Mouse (Mus musculus) regulatory T cell (primary cell): ENCODE results near the gene B4galt1.

Experiments used
- in situ Hi-C: fragments of 300-600 bp; cut with MboI, MseI; formaldehyde crosslinking; loops from one replicate; pipeline ENCODE4 v1.15.1; 2025; ENCODE audit warnings: high pct_unique_total_duplicates

Gene B4galt1

GRCm38 (mm10) chr4:40872129-40872528, 18.3 kb upstream of the B4galt1 start:
- in situ Hi-C loops, result no loop called here

- in situ Hi-C loops, result no loop called here
Measured at GRCm38 (mm10) chr4:40870206-40870605, 16.4 kb upstream of the B4galt1 start.

GRCm38 (mm10) chr4:40868554-40869232, 14.9 kb upstream of the B4galt1 start:
- in situ Hi-C loops, result no loop called here

- in situ Hi-C loops, result no loop called here
Measured at GRCm38 (mm10) chr4:40864361-40864760, 10.6 kb upstream of the B4galt1 start.

- in situ Hi-C loops, result no loop called here
Measured at GRCm38 (mm10) chr4:40863340-40863739, 9.5 kb upstream of the B4galt1 start.

GRCm38 (mm10) chr4:40861131-40861530, 7.3 kb upstream of the B4galt1 start:
- in situ Hi-C loops, result no loop called here

- in situ Hi-C loops, result no loop called here
Measured at GRCm38 (mm10) chr4:40857824-40858346, 4.1 kb upstream of the B4galt1 start.

- in situ Hi-C loops, result no loop called here
Measured at GRCm38 (mm10) chr4:40856571-40856970, 2.8 kb upstream of the B4galt1 start.

- in situ Hi-C loops, result loop anchor here (5.0 kb wide), 1 partner anchor 93 kb away; the partner anchor contains the start of genes Bag1 and Chmp5
Measured at GRCm38 (mm10) chr4:40854387-40854933, 655 bp upstream of the B4galt1 start.

GRCm38 (mm10) chr4:40852861-40853564, 792 bp downstream of the B4galt1 start:
- in situ Hi-C loops, result loop anchor here (5.0 kb wide), 1 partner anchor 94 kb away; the partner anchor contains the start of genes Bag1 and Chmp5

- in situ Hi-C loops, result loop anchor here (5.0 kb wide), 1 partner anchor 95 kb away; the partner anchor contains the start of genes Bag1 and Chmp5
Measured at GRCm38 (mm10) chr4:40852249-40852781, 1.5 kb downstream of the B4galt1 start.

- in situ Hi-C loops, result loop anchor here (5.0 kb wide), 1 partner anchor 95 kb away; the partner anchor contains the start of genes Bag1 and Chmp5
Measured at GRCm38 (mm10) chr4:40851763-40852248, 2.0 kb downstream of the B4galt1 start.

- in situ Hi-C loops, result loop anchor here (5.0 kb wide), 1 partner anchor 96 kb away; the partner anchor contains the start of genes Bag1 and Chmp5
Measured at GRCm38 (mm10) chr4:40851031-40851762, 2.6 kb downstream of the B4galt1 start.

GRCm38 (mm10) chr4:40850582-40850981, 3.2 kb downstream of the B4galt1 start:
- in situ Hi-C loops, result loop anchor here (5.0 kb wide), 1 partner anchor 97 kb away; the partner anchor contains the start of genes Bag1 and Chmp5

GRCm38 (mm10) chr4:40849518-40849917, 4.3 kb downstream of the B4galt1 start:
- in situ Hi-C loops, result loop anchor here (5.0 kb wide), 1 partner anchor 77 kb away; no protein-coding TSS in a partner anchor

- in situ Hi-C loops, result loop anchor here (5.0 kb wide), 1 partner anchor 76 kb away; no protein-coding TSS in a partner anchor
Measured at GRCm38 (mm10) chr4:40848246-40848645, 5.6 kb downstream of the B4galt1 start.

GRCm38 (mm10) chr4:40847160-40847559, 6.6 kb downstream of the B4galt1 start:
- in situ Hi-C loops, result loop anchor here (5.0 kb wide), 1 partner anchor 75 kb away; no protein-coding TSS in a partner anchor

- in situ Hi-C loops, result loop anchor here (5.0 kb wide), 1 partner anchor 74 kb away; no protein-coding TSS in a partner anchor
Measured at GRCm38 (mm10) chr4:40846143-40846931, 7.5 kb downstream of the B4galt1 start.
